Mouse (Mus musculus): ENCODE data around the gene A230050P20Rik.
A peak's percentile ranks its signal among the peaks of the same experiment; 100 is the strongest.

GRCm38 (mm10) chr9:20898511-20899073, 30.1 kb downstream of the A230050P20Rik start, which contains the start of gene Eif3g:
- TF ChIP-seq POLR2A (IDR thresholded peaks at IDR 0.05; ENCODE audit: borderline replicate concordance, low read depth, low read length) (no peak), CTCF (IDR thresholded peaks at IDR 0.05; ENCODE audit: low read depth, low read length) (peak; percentile 56)
